Mouse (Mus musculus): ENCODE measurements around the gene Vps54. TPM values are rescaled to one million over a fixed set of nuclear protein-coding genes. Genes with fewer than 3 reads are reported as not detected.

The Vps54 gene
- total and polyA plus RNA-seq, 3 experiments = 13.2 to 16.1 TPM; not detected in 1

DNA sequence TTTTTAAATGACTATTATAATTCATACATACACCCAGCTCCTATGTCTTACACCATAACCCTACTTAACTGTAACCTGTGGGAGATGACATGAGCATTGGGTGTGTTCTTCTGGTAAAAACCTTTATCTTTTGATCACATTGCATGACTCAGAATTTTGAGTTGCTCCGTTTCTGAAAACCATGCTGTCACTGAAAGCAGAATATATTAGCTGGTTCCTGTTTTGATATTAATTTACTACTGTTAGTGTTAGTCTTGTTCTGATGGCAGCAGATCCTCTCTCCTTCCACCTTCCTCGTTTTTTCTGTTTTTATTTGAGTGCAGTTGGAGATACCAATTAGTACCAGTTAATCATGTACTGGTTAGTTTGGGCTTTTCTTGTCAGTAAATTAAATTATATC is 18.3 kb upstream of the Vps54 start (continued):
- TF ChIP-seq RCOR1 (IDR thresholded peaks at IDR 0.05; ENCODE audit: low read depth, low read length) (peak; percentile 70), POLR2AphosphoS5 (IDR thresholded peaks at IDR 0.05; ENCODE audit: borderline replicate concordance, low read depth, low read length) (no peak), EP300 (IDR thresholded peaks at IDR 0.05; ENCODE audit: low read depth in 1 of 2, low read length in 2 of 2) (peak; percentile 87 to 93), ZNF384 (IDR thresholded peaks at IDR 0.05; ENCODE audit: low read depth, low read length) (peak; percentile 66; the same call in 1 of the 2 replicates)

DNA sequence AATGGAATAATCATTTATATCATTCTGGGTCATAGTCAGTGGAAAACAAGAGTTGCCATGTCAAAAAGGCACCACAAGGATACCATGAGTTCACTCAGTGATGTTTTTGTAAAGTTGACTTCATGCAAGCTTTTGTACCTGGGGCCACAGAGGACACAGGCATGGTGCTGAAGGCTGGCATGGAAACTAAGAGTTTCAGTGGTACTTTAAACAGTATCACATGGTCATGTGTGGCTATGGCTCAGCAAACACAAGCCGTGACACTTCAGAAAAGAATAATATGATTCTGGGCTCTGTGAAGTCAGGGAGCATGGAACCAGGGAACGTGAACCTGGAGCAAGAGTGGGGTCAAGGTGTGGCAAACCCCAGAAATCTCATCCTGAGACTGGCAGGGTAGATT is 17.7 kb upstream of the Vps54 start:
- no peak for TF ChIP-seq RAD21 (IDR thresholded peaks at IDR 0.05; ENCODE audit: low read depth, low read length)
- no peak for TF ChIP-seq NELFE (IDR thresholded peaks at IDR 0.05; ENCODE audit: low read depth, low read length)
- TF ChIP-seq ZMIZ1 (IDR thresholded peaks at IDR 0.05; ENCODE audit: low read depth, low read length) = no peak
- TF ChIP-seq TCF12 (IDR thresholded peaks at IDR 0.05; ENCODE audit: low read depth, low read length) = no peak
- no peak for TF ChIP-seq MAX (IDR thresholded peaks at IDR 0.05; ENCODE audit: low read length)
- Histone ChIP-seq H3K79me2 (ENCODE audit: control insufficient read depth, insufficient read depth, low read length, poor library complexity) (no peaks in the 10 kb centered on the region), H3K27me3 (ENCODE audit: control insufficient read depth in 1 of 2, insufficient read depth in 2 of 2, low read length in 2 of 2) (no peaks in the 10 kb centered on the region), H3K27ac (ENCODE audit: control insufficient read depth, low read depth, low read length) (peak overlapping the region; percentile 70), H3K9me3 (replicated peaks; ENCODE audit: insufficient read depth, low read length) (no peaks in the 10 kb centered on the region), H3K9ac (ENCODE audit: control insufficient read depth, low read depth, low read length, poor library complexity, severe bottlenecking) (peak overlapping the region; percentile 10; the same call in 1 of the 2 replicates), H3K36me3 (ENCODE audit: control insufficient read depth in 1 of 2, insufficient read depth in 2 of 2, low read length in 2 of 2) (peaks cover 0 to 72% of the 10 kb centered on the region in 2 experiments; a peak in 2 of 4 replicates), H3K4me1 (ENCODE audit: control insufficient read depth in 1 of 2, insufficient read depth in 2 of 2, low read length in 2 of 2) (peaks cover 42 to 56% of the 10 kb centered on the region in 2 experiments), H3K4me3 (ENCODE audit: control insufficient read depth in 1 of 2, insufficient read depth in 1 of 2, low read depth in 2 of 2, low read length in 2 of 2) (no peak overlapping the region)
- peak; percentile 28 for DNase-seq (ENCODE audit: low read depth, low spot score)

DNA sequence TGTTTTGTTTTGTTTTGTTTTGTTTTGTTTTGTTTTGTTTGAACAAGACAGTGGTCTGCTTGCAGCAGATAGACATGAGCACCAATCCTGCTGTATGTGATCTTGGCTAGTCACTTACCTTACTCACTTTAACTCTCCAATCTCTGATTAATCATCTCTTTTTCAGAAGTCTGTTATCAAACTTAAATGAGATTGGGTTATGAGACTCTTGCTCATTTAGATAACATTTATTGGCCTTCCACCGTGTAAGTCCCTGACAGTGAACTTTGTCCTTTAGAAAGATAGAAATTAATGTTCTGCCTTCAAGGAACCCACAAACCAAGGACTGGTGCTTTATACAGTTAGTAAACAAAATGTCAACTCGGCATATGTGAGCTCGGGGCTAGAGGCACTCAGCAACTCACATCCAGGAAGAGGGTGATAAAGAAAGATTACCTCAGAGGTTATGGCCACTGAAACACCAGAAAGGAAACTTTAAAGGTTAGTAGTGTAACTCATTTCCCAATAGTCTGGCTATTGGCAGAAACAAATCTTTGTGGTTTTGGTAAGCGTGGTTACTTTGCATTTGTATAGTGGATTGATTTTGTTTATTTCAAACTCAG is 16.4 kb upstream of the Vps54 start:
- Histone ChIP-seq H3K36me3 (ENCODE audit: control insufficient read depth in 1 of 2, insufficient read depth in 2 of 2, low read length in 2 of 2) (peaks cover 0 to 63% of the 10 kb centered on the region in 2 experiments; a peak in 2 of 4 replicates), H3K4me1 (ENCODE audit: control insufficient read depth in 1 of 2, insufficient read depth in 2 of 2, low read length in 2 of 2) (peaks cover 34 to 50% of the 10 kb centered on the region in 2 experiments), H3K27me3 (ENCODE audit: control insufficient read depth in 1 of 2, insufficient read depth in 2 of 2, low read length in 2 of 2) (no peaks in the 10 kb centered on the region), H3K9ac (ENCODE audit: control insufficient read depth, low read depth, low read length, poor library complexity, severe bottlenecking) (no peak overlapping the region), H3K9me3 (replicated peaks; ENCODE audit: insufficient read depth, low read length) (no peaks in the 10 kb centered on the region), H3K79me2 (ENCODE audit: control insufficient read depth, insufficient read depth, low read length, poor library complexity) (no peaks in the 10 kb centered on the region), H3K27ac (ENCODE audit: control insufficient read depth, low read depth, low read length) (0 out of 2 replicates have a peak overlapping the region, but pooled peaks have one; percentile 9), H3K4me3 (ENCODE audit: control insufficient read depth in 1 of 2, insufficient read depth in 1 of 2, low read depth in 2 of 2, low read length in 2 of 2) (no peak overlapping the region)
- TF ChIP-seq MAZ (IDR thresholded peaks at IDR 0.05; ENCODE audit: low read depth, low read length) (no peak), ZMIZ1 (IDR thresholded peaks at IDR 0.05; ENCODE audit: low read depth, low read length) (no peak), RCOR1 (IDR thresholded peaks at IDR 0.05; ENCODE audit: low read depth, low read length) (peak; percentile 9), SIN3A (IDR thresholded peaks at IDR 0.05; ENCODE audit: low read length) (peak; percentile 51; the same call in 1 of the 2 replicates), ETS1 (IDR thresholded peaks at IDR 0.05; ENCODE audit: low read depth, low read length) (peak; percentile 70; the same call in 1 of the 2 replicates), MAFK (IDR thresholded peaks at IDR 0.05; ENCODE audit: borderline replicate concordance, low read depth, low read length) (0 out of 2 replicates have a peak, but pooled peaks have one; percentile 39), GABPA (IDR thresholded peaks at IDR 0.05; ENCODE audit: low read depth, low read length) (no peak), TCF12 (IDR thresholded peaks at IDR 0.05; ENCODE audit: low read depth, low read length) (0 out of 2 replicates have a peak, but pooled peaks have one; percentile 34), SMC3 (IDR thresholded peaks at IDR 0.05; ENCODE audit: low read depth, low read length) (no peak), GATA1 (IDR thresholded peaks at IDR 0.05; ENCODE audit: low read depth, low read length) (peak; percentile 56), UBTF (IDR thresholded peaks at IDR 0.05; ENCODE audit: borderline replicate concordance, insufficient read depth, low read depth, low read length) (no peak), EP300 (IDR thresholded peaks at IDR 0.05; ENCODE audit: low read depth in 1 of 2, low read length in 2 of 2) (peak; percentile 54 to 57), USF2 (IDR thresholded peaks at IDR 0.05; ENCODE audit: borderline replicate concordance in 1 of 2, insufficient read depth in 1 of 2, low read depth in 1 of 2, low read length in 2 of 2) (no peak)
- peak; percentile 43 for DNase-seq (ENCODE audit: low read depth, low spot score)

All from MEL (cell line).